Comparison of ENCODE assay signal across 8 mouse cellular contexts in genomic region chr9:83609422-83610297, GRCm38 (mm10).
A peak's percentile ranks its signal among the peaks of the same experiment; 100 is the strongest.
DNase-seq lines count a peak whose midpoint lies in the region; ATAC-seq lines count a peak whose summit lies in the region.

No protein-coding gene starts in this region.

- DNase-seq in MN1 (ENCODE audit: low spot score) = peak; percentile 71
- DNase-seq in cerebellum, adult 11 months = peak; percentile 76
- peak; percentile 86 to 91 for DNase-seq in layer of hippocampus, postnatal 10 days (ENCODE audit: low spot score in 2 of 2)
- DNase-seq in lung, postnatal 4 days = peak; percentile 76 to 79
- DNase-seq in right cerebral cortex, postnatal 10 days (ENCODE audit: low spot score in 2 of 2) = peak; percentile 92
- DNase-seq in urinary bladder, postnatal 36 days (ENCODE audit: low spot score in 2 of 2) = peak; percentile 67 to 72

- H3K4me3 ChIP-seq in forebrain, embryonic 16.5 days (replicated peaks; ENCODE audit: low read length) = no peak overlapping the region
- no peak overlapping the region for H3K4me3 ChIP-seq in hindbrain, embryonic 13.5 days

- H3K27ac ChIP-seq in forebrain, embryonic 16.5 days (ENCODE audit: low read length) = no peak overlapping the region
- peak overlapping the region; percentile 46; the same call in 1 of the 2 replicates for H3K27ac ChIP-seq in hindbrain, embryonic 13.5 days

- H3K4me1 ChIP-seq in forebrain, embryonic 16.5 days (replicated peaks; ENCODE audit: control insufficient read depth, insufficient read depth, low read length) = peaks cover 10% of the 10 kb centered on the region; the same call in 1 of the 2 replicates
- H3K4me1 ChIP-seq in hindbrain, embryonic 13.5 days (replicated peaks) = peaks cover 33% of the 10 kb centered on the region

- H3K9me3 ChIP-seq in forebrain, embryonic 16.5 days (ENCODE audit: control insufficient read depth, low read length) = no peaks in the 10 kb centered on the region
- H3K9me3 ChIP-seq in hindbrain, embryonic 13.5 days = no peaks in the 10 kb centered on the region

- H3K4me2 ChIP-seq in forebrain, embryonic 16.5 days (ENCODE audit: low read length) = no peak overlapping the region
- no peak overlapping the region for H3K4me2 ChIP-seq in hindbrain, embryonic 13.5 days

- WGBS in forebrain, embryonic 16.5 days = 34% methylated on average over 9 of the region's 9 CpGs
- 49% methylated on average over 9 of the region's 9 CpGs for WGBS in hindbrain, embryonic 13.5 days

- H3K27me3 ChIP-seq in forebrain, embryonic 16.5 days (replicated peaks; ENCODE audit: control insufficient read depth, insufficient read depth, low read length) = no peaks in the 10 kb centered on the region
- H3K27me3 ChIP-seq in hindbrain, embryonic 13.5 days = no peaks in the 10 kb centered on the region

- ATAC-seq in forebrain, embryonic 16.5 days = peak; percentile 90
- ATAC-seq in hindbrain, embryonic 13.5 days (ENCODE audit: low FRiP score) = peak; percentile 86

- no peaks in the 10 kb centered on the region for H3K36me3 ChIP-seq in forebrain, embryonic 16.5 days (ENCODE audit: control insufficient read depth, insufficient read depth)
- H3K36me3 ChIP-seq in hindbrain, embryonic 13.5 days = no peaks in the 10 kb centered on the region

- H3K9ac ChIP-seq in forebrain, embryonic 16.5 days (replicated peaks; ENCODE audit: low read depth, low read length) = no peak overlapping the region
- no peak overlapping the region for H3K9ac ChIP-seq in hindbrain, embryonic 13.5 days
